Mouse (Mus musculus) liver, postnatal 0 days (tissue): Measurements from ENCODE around the gene Epb41.

ENCODE experiments used
- CTCF ChIP-seq: sonication (generic); IDR thresholded peaks from 2 replicates; pipeline ENCODE4 v1.5.1; 2016; ENCODE audit warnings: antibody characterized with exemption, low read depth
- EP300 ChIP-seq: IDR thresholded peaks from 2 replicates; pipeline ENCODE4 v1.6.1; 2016; ENCODE audit warnings: antibody characterized with exemption, low read depth, mild to moderate bottlenecking

DNA sequence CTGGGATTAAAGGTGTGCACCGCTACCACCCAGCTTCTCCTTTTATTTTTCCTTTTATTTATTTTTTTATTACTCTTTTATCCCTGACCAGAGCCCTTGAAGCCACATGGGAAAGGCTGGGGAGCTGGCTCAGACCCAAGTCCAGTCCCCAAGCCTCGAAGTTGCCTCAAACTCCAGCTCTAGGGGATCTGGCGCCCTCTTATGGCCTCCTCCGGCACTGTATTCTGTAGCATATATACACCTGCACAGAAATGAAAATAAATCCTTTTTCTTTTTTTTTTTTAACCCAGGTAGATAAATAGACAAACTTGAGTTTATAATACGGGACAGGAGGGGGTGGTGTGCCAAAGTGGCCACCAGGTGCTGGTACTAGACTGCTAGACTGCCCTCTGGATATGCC is 46.6 kb upstream of the Epb41 start:
- peak; percentile 50 for TF ChIP-seq CTCF
- no peak for TF ChIP-seq EP300
